Comparison of ENCODE assay signal across 9 mouse cellular contexts in the genomic region with DNA sequence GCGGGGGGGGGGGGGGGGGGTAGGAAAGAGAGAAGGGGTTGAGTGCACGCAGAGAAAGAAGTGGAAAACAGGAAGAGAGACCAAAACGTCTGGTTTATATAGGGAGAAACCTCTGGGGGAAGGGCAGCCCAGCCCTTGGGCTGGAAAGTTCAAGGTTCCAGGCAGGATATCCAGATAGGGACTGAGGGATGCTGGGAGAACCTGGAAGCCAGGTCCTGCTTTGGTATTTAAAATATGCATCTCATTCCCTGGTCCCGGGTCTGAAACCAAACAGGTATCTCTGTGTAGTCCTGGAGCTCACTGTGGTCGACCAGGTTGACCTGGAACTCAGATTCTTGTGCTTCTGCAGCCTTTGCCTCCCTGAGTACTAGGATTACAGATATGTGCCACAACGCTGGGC. TPM values are rescaled to one million over a fixed set of nuclear protein-coding genes. Genes with fewer than 3 reads are reported as not detected.
DNase-seq lines count a peak whose midpoint lies in the region; ATAC-seq and TF ChIP-seq lines count a peak whose summit lies in the region.
"Had no signal": no experiment of that assay in that cellular context is flagged by ENCODE, and none has a peak within 500 bp of the region (broad histone marks: within the 10 kb centered on the region; RNA-seq: fewer than 3 reads in every experiment).

No protein-coding gene starts in this region.

- in situ Hi-C loops in CH12.LX (cut with MboI; ENCODE audit: low pct_ligation_motif_present, low pct_unique_long_range_greater_than_20kb, low sequenced_read_pairs): no loop called here

- peaks cover 27% of the 10 kb centered on the region for H3K36me3 ChIP-seq in heart, embryonic 12.5 days
- H3K36me3 ChIP-seq in heart, adult 2 months (ENCODE audit: control insufficient read depth, insufficient read depth, low read length): peaks cover 2% of the 10 kb centered on the region; the same call in 1 of the 2 replicates
- peaks cover 16 to 33% of the 10 kb centered on the region in 2 experiments for H3K36me3 ChIP-seq in CH12.LX (replicated peaks in 1 of 2; ENCODE audit: control insufficient read depth in 1 of 2, insufficient read depth in 1 of 2, low read length in 1 of 2)
- peaks cover 25% of the 10 kb centered on the region for H3K36me3 ChIP-seq in forebrain, embryonic 13.5 days (ENCODE audit: poor library complexity, severe bottlenecking)
- H3K36me3 ChIP-seq in liver, embryonic 13.5 days: peaks cover 19% of the 10 kb centered on the region

- TF ChIP-seq RAD21 in CH12.LX (IDR thresholded peaks at IDR 0.05; ENCODE audit: low read depth, low read length): no peak

- no peak overlapping the region for H3K4me3 ChIP-seq in heart, embryonic 12.5 days
- H3K4me3 ChIP-seq in heart, adult 2 months: no peak overlapping the region
- H3K4me3 ChIP-seq in CH12.LX (replicated peaks in 1 of 3; ENCODE audit: low read depth in 2 of 3, low read length in 2 of 3, poor library complexity in 1 of 3): no peak overlapping the region
- no peak overlapping the region for H3K4me3 ChIP-seq in forebrain, embryonic 13.5 days
- peak overlapping the region; percentile 89 for H3K4me3 ChIP-seq in liver, embryonic 13.5 days (replicated peaks)

- H3K27ac ChIP-seq in heart, embryonic 12.5 days (ENCODE audit: poor library complexity, severe bottlenecking): no peak overlapping the region
- H3K27ac ChIP-seq in heart, adult 2 months: no peak overlapping the region
- H3K27ac ChIP-seq in CH12.LX (ENCODE audit: insufficient read depth, low read depth): no peak overlapping the region
- H3K27ac ChIP-seq in forebrain, embryonic 13.5 days: no peak overlapping the region
- H3K27ac ChIP-seq in liver, embryonic 13.5 days: no peak overlapping the region

- no peak for TF ChIP-seq EP300 in heart, adult 2 months (IDR thresholded peaks at IDR 0.05; ENCODE audit: insufficient read depth, low read depth, low read length)
- no peak for TF ChIP-seq EP300 in CH12.LX (IDR thresholded peaks at IDR 0.05; ENCODE audit: low read length)

- WGBS in heart, embryonic 12.5 days: 47% methylated on average over 5 of the region's 6 CpGs
- 39% methylated on average over 6 of the region's 6 CpGs for WGBS in heart, adult 2 months
- 63% methylated on average over 5 of the region's 6 CpGs for WGBS in forebrain, embryonic 13.5 days
- WGBS in liver, embryonic 13.5 days (ENCODE audit: insufficient replicate concordance): 40% methylated on average over 5 of the region's 6 CpGs

- TF ChIP-seq POLR2A in heart, adult 2 months (IDR thresholded peaks at IDR 0.05; ENCODE audit: insufficient read depth, low read depth, low read length): no peak
- TF ChIP-seq POLR2A in CH12.LX (IDR thresholded peaks at IDR 0.05; ENCODE audit: low read depth, low read length): no peak

- no peak for DNase-seq in heart, adult 2 months
- DNase-seq in CH12.LX (ENCODE audit: extremely low read depth): no peak
- DNase-seq in liver, embryonic 13.5 days: no peak
- DNase-seq in right cerebral cortex, postnatal 10 days (ENCODE audit: low spot score in 2 of 2): no peak
- no peak for DNase-seq in natural killer cell, adult 2 months (ENCODE audit: low spot score in 2 of 2)
- DNase-seq: adrenal gland, postnatal 14 days had no signal

- H3K4me1 ChIP-seq in heart, embryonic 12.5 days (replicated peaks): peaks cover 7% of the 10 kb centered on the region
- no peaks in the 10 kb centered on the region; the same call in 1 of the 2 replicates for H3K4me1 ChIP-seq in heart, adult 2 months (ENCODE audit: control insufficient read depth, insufficient read depth, low read length)
- peaks cover 2 to 13% of the 10 kb centered on the region in 2 experiments; a peak in 2 of 4 replicates for H3K4me1 ChIP-seq in CH12.LX (ENCODE audit: control insufficient read depth in 1 of 2, insufficient read depth in 2 of 2)
- peaks cover 16% of the 10 kb centered on the region for H3K4me1 ChIP-seq in forebrain, embryonic 13.5 days
- H3K4me1 ChIP-seq in liver, embryonic 13.5 days (replicated peaks): peaks cover 14% of the 10 kb centered on the region

- intact Hi-C loops in heart, adult 2 months (cut with DNase I): loop anchor here (10.0 kb wide), 2 partner anchors 418 to 1302 kb away; a partner anchor contains a TSS

- TF ChIP-seq CTCF in heart, adult 2 months (IDR thresholded peaks at IDR 0.05): no peak
- no peak for TF ChIP-seq CTCF in CH12.LX (conservative IDR thresholded peaks at IDR 0.05 in 1 of 2, IDR thresholded peaks at IDR 0.05 in 1 of 2; ENCODE audit: low read depth in 2 of 2, low read length in 2 of 2)

- 0 out of 2 replicates have a peak overlapping the region, but pooled peaks have one; percentile 32 for H3K9ac ChIP-seq in heart, embryonic 12.5 days
- no peak overlapping the region for H3K9ac ChIP-seq in heart, adult 2 months (ENCODE audit: low read depth, low read length)
- peak overlapping the region; percentile 60; the same call in 1 of the 2 replicates for H3K9ac ChIP-seq in CH12.LX (ENCODE audit: insufficient read depth, low read depth)
- no peak overlapping the region for H3K9ac ChIP-seq in forebrain, embryonic 13.5 days
- peak overlapping the region; percentile 47; the same call in 1 of the 2 replicates for H3K9ac ChIP-seq in liver, embryonic 13.5 days

- H3K27me3 ChIP-seq in heart, embryonic 12.5 days (replicated peaks): no peaks in the 10 kb centered on the region
- no peaks in the 10 kb centered on the region for H3K27me3 ChIP-seq in heart, adult 2 months (ENCODE audit: control insufficient read depth, insufficient read depth, low read length)
- H3K27me3 ChIP-seq in CH12.LX (replicated peaks): no peaks in the 10 kb centered on the region
- no peaks in the 10 kb centered on the region for H3K27me3 ChIP-seq in forebrain, embryonic 13.5 days
- no peaks in the 10 kb centered on the region for H3K27me3 ChIP-seq in liver, embryonic 13.5 days

- no peak for ATAC-seq in heart, embryonic 12.5 days (ENCODE audit: insufficient number of reproducible peaks, low FRiP score)
- ATAC-seq in forebrain, embryonic 13.5 days: no peak
- ATAC-seq in liver, embryonic 13.5 days (ENCODE audit: low read depth): no peak
- ATAC-seq in monocyte, adult 5-6 weeks (replicated peaks; ENCODE audit: insufficient number of reproducible peaks, low FRiP score, low TSS enrichment, poor library complexity, severe bottlenecking): no peak

- H3K79me2 ChIP-seq in heart, adult 2 months (replicated peaks; ENCODE audit: control insufficient read depth, insufficient read depth, low read length): no peaks in the 10 kb centered on the region
- peaks cover 30% of the 10 kb centered on the region for H3K79me2 ChIP-seq in CH12.LX (replicated peaks; ENCODE audit: control insufficient read depth, extremely low read depth, insufficient read depth, poor library complexity, severe bottlenecking)

- dilution Hi-C loops in CH12.LX (cut with MboI; ENCODE audit: extremely low pct_ligation_motif_present, extremely low pct_unique_long_range_greater_than_20kb, low sequenced_read_pairs): no loop called here

- H3K9me3 ChIP-seq in heart, embryonic 12.5 days (replicated peaks): no peaks in the 10 kb centered on the region
- no peaks in the 10 kb centered on the region for H3K9me3 ChIP-seq in CH12.LX (replicated peaks; ENCODE audit: low read length)
- H3K9me3 ChIP-seq in forebrain, embryonic 13.5 days (replicated peaks): no peaks in the 10 kb centered on the region
- no peaks in the 10 kb centered on the region for H3K9me3 ChIP-seq in liver, embryonic 13.5 days (replicated peaks)

- H3K4me2 ChIP-seq in heart, embryonic 12.5 days: peak overlapping the region; percentile 40
- H3K4me2 ChIP-seq in CH12.LX (ENCODE audit: insufficient read depth, low read depth, poor library complexity, severe bottlenecking): peak overlapping the region; percentile 95
- H3K4me2 ChIP-seq in forebrain, embryonic 13.5 days: peak overlapping the region; percentile 45
- H3K4me2 ChIP-seq in liver, embryonic 13.5 days: peak overlapping the region; percentile 77

TF ChIP-seq in CH12.LX, 34 proteins besides CTCF, POLR2A, EP300 and RAD21 (continues in another document):
- TF ChIP-seq ETS1 (conservative IDR thresholded peaks at IDR 0.05; ENCODE audit: low read depth, low read length) (no peak), GABPA (IDR thresholded peaks at IDR 0.05; ENCODE audit: insufficient replicate concordance, low read depth, low read length) (no peak), USF1 (IDR thresholded peaks at IDR 0.05; ENCODE audit: low read depth, low read length) (no peak), ZMIZ1 (IDR thresholded peaks at IDR 0.05; ENCODE audit: low read depth, low read length) (no peak), E2F4 (IDR thresholded peaks at IDR 0.05; ENCODE audit: insufficient replicate concordance, low read depth, low read length) (no peak), BHLHE40 (IDR thresholded peaks at IDR 0.05; ENCODE audit: low read depth, low read length) (no peak), MAZ (IDR thresholded peaks at IDR 0.05; ENCODE audit: low read depth, low read length) (no peak), TCF12 (IDR thresholded peaks at IDR 0.05; ENCODE audit: low read depth, low read length) (no peak), KAT2A (IDR thresholded peaks at IDR 0.05; ENCODE audit: insufficient replicate concordance, low read length) (no peak), HCFC1 (IDR thresholded peaks at IDR 0.05; ENCODE audit: low read depth, low read length) (no peak), TBP (conservative IDR thresholded peaks at IDR 0.05; ENCODE audit: low read depth, low read length) (no peak), IRF4 (IDR thresholded peaks at IDR 0.05; ENCODE audit: low read depth, low read length) (no peak)

RNA-seq across cellular contexts. Expression of a gene that starts 1.1 kb away (rescaled TPM):
- polyA plus RNA-seq in heart, embryonic 12.5 days (2016; fragmentation: Nextera tagmentation; extraction: Ambion mirVana): 26.0 and 27.0 TPM in 2 replicates
- total RNA-seq in heart, adult 2 months (2021): 1 to 10 TPM; 5.3 to 5.5 TPM
- 2.0 and 2.1 TPM in 2 replicates for polyA plus RNA-seq in heart, adult 2 months (2012; rRNA removed)
- total RNA-seq in CH12.LX (2012; rRNA removed) (9.7 and 12.6 TPM in 2 replicates), CH12.LX (2014; rRNA removed) (22.3 and 37.4 TPM in 2 replicates)
- polyA plus RNA-seq in CH12.LX (2012; ENCODE audit: insufficient read length, low read depth): 22.0 and 25.2 TPM in 2 replicates
- polyA plus RNA-seq in forebrain, embryonic 13.5 days (2015; fragmentation: Nextera tagmentation; extraction: Ambion mirVana): 47.0 and 51.3 TPM in 2 replicates
- 19.5 and 21.7 TPM in 2 replicates for polyA plus RNA-seq in liver, embryonic 13.5 days (2015; fragmentation: Nextera tagmentation; extraction: Ambion mirVana)
- total RNA-seq in monocyte, adult 5-6 weeks (2017): 6.3 to 12.6 TPM (median 6.8 TPM) in 3 replicates

RNA-seq across cellular contexts. Expression of a gene that starts 1.1 kb away (rescaled TPM):
- polyA plus RNA-seq in heart, embryonic 12.5 days (2016; fragmentation: Nextera tagmentation; extraction: Ambion mirVana): 95.6 and 98.2 TPM in 2 replicates
- 10 to 100 TPM; 44.4 to 46.4 TPM for total RNA-seq in heart, adult 2 months (2021)
- 15.4 and 29.1 TPM in 2 replicates for polyA plus RNA-seq in heart, adult 2 months (2012; rRNA removed)
- total RNA-seq in CH12.LX (2012; rRNA removed) (123 and 159 TPM in 2 replicates), CH12.LX (2014; rRNA removed) (306 and 339 TPM in 2 replicates)
- polyA plus RNA-seq in CH12.LX (2012; ENCODE audit: insufficient read length, low read depth): 198 and 202 TPM in 2 replicates
- polyA plus RNA-seq in forebrain, embryonic 13.5 days (2015; fragmentation: Nextera tagmentation; extraction: Ambion mirVana): 84.5 and 94.5 TPM in 2 replicates
- 84.7 and 118 TPM in 2 replicates for polyA plus RNA-seq in liver, embryonic 13.5 days (2015; fragmentation: Nextera tagmentation; extraction: Ambion mirVana)
- total RNA-seq in monocyte, adult 5-6 weeks (2017): 58.1 to 85.2 TPM (median 58.3 TPM) in 3 replicates

Comparison
In these comparisons a context has a peak if more than half of its experiments do, and no peak if none do; other contexts are left out.
1. H3K9ac ChIP-seq: peak in heart, embryonic 12.5 days (single experiment), CH12.LX (single experiment) and liver, embryonic 13.5 days (single experiment); none in heart, adult 2 months (single experiment) and forebrain, embryonic 13.5 days (single experiment).
2. H3K4me2 ChIP-seq: peak in every context shown above with its lines; median percentile 95 in CH12.LX; 77 in liver, embryonic 13.5 days; 45 in forebrain, embryonic 13.5 days; 40 in heart, embryonic 12.5 days.